Mouse (Mus musculus): ENCODE results near the gene Ncor2. TPM values are rescaled to one million over a fixed set of nuclear protein-coding genes. Genes with fewer than 3 reads are reported as not detected.

Ncor2 gene
- polyA plus RNA-seq, 1 experiment from 2014 or later = 17.0 TPM

DNA sequence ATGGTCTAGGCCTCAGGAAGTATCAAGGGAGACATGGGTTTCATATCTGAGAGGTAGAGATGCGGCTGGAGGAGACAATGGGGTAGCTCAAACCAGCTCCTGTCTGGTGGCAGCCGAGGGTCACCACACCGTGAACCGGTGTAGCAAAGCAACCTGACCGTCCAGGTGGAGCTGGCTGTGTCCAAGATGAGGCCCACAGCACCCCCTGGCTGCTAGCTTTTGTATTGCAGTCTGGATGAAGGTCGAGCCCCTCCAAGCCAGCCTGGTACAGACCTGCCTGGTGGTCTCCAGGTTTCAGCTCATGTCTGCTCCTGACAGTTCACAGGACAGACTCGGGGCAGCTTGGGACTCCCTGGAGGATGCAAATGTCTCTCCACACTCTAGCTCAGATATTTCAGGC is 164.5 kb downstream of the Ncor2 start:
- Histone ChIP-seq H3K4me2 (no peak overlapping the region), H3K9me3 (replicated peaks) (no peaks in the 10 kb centered on the region), H3K4me3 (no peak overlapping the region), H3K4me1 (replicated peaks) (peaks cover 6% of the 10 kb centered on the region; the same call in 1 of the 2 replicates), H3K9ac (no peak overlapping the region), H3K27ac (ENCODE audit: poor library complexity, severe bottlenecking) (no peak overlapping the region), H3K36me3 (peaks cover 59% of the 10 kb centered on the region), H3K27me3 (replicated peaks) (no peaks in the 10 kb centered on the region)
- no peak for ATAC-seq (ENCODE audit: insufficient number of reproducible peaks, low FRiP score)
- WGBS = 52% methylated on average over 7 of the region's 7 CpGs

GRCm38 (mm10) chr5:125011628-125012027 is 167.4 kb downstream of the Ncor2 start:
- H3K36me3 ChIP-seq = peaks cover 33% of the 10 kb centered on the region
- 89% methylated on average over 8 of the region's 8 CpGs for WGBS
- H3K27ac ChIP-seq (ENCODE audit: poor library complexity, severe bottlenecking) = no peak overlapping the region
- no peak overlapping the region for H3K4me2 ChIP-seq
- no peak overlapping the region for H3K4me3 ChIP-seq
- H3K27me3 ChIP-seq (replicated peaks) = no peaks in the 10 kb centered on the region
- peaks cover 10% of the 10 kb centered on the region for H3K4me1 ChIP-seq (replicated peaks)
- no peak overlapping the region for H3K9ac ChIP-seq
- H3K9me3 ChIP-seq (replicated peaks) = no peaks in the 10 kb centered on the region
- ATAC-seq (ENCODE audit: insufficient number of reproducible peaks, low FRiP score) = no peak

- Histone ChIP-seq H3K36me3 (peaks cover 28% of the 10 kb centered on the region), H3K4me1 (replicated peaks) (peaks cover 15% of the 10 kb centered on the region), H3K9ac (no peak overlapping the region), H3K4me3 (no peak overlapping the region), H3K9me3 (replicated peaks) (no peaks in the 10 kb centered on the region), H3K27ac (ENCODE audit: poor library complexity, severe bottlenecking) (no peak overlapping the region), H3K4me2 (no peak overlapping the region), H3K27me3 (replicated peaks) (no peaks in the 10 kb centered on the region)
- 89% methylated on average over 24 of the region's 24 CpGs for WGBS
- no peak for ATAC-seq (ENCODE audit: insufficient number of reproducible peaks, low FRiP score)
Observed at GRCm38 (mm10) chr5:125011166-125011565, 167.9 kb downstream of the Ncor2 start.

DNA sequence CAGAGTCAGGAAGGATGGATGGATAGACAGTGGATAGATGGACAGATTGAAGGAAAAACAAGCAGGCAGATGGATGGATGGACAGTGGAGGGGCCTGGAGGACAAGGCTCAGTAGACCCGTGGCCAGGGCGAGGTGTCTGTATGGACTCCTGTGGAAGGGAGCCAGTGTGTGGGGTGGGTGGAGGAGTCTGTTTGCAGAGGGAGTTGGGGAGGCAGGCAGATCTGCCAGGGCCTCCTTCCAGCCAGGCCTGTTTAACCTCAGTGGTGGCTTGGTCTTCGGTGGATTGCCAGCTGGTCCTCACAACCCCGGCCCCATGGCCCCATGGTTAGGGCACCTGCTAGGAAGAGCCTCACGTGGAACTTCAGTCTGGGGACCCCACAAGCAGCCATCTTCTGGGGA is 172.1 kb downstream of the Ncor2 start:
- peaks cover 40% of the 10 kb centered on the region for H3K4me1 ChIP-seq (replicated peaks)
- no peak overlapping the region for H3K9ac ChIP-seq
- no peak overlapping the region for H3K4me3 ChIP-seq
- H3K4me2 ChIP-seq = no peak overlapping the region
- ATAC-seq (ENCODE audit: insufficient number of reproducible peaks, low FRiP score) = no peak
- H3K27ac ChIP-seq (ENCODE audit: poor library complexity, severe bottlenecking) = no peak overlapping the region
- WGBS = 62% methylated on average over 5 of the region's 5 CpGs
- peaks cover 14% of the 10 kb centered on the region; the same call in 1 of the 2 replicates for H3K36me3 ChIP-seq
- H3K9me3 ChIP-seq (replicated peaks) = no peaks in the 10 kb centered on the region
- H3K27me3 ChIP-seq (replicated peaks) = peaks cover 35% of the 10 kb centered on the region

GRCm38 (mm10) chr5:125005871-125006652 is 173.0 kb downstream of the Ncor2 start:
- no peak overlapping the region for H3K9ac ChIP-seq
- peaks cover 36% of the 10 kb centered on the region for H3K27me3 ChIP-seq (replicated peaks)
- ATAC-seq (ENCODE audit: insufficient number of reproducible peaks, low FRiP score) = peak; percentile 57
- peak overlapping the region; percentile 5; the same call in 1 of the 2 replicates for H3K4me2 ChIP-seq
- H3K4me3 ChIP-seq = no peak overlapping the region
- peaks cover 7% of the 10 kb centered on the region; the same call in 1 of the 2 replicates for H3K36me3 ChIP-seq
- peaks cover 40% of the 10 kb centered on the region for H3K4me1 ChIP-seq (replicated peaks)
- no peak overlapping the region for H3K27ac ChIP-seq (ENCODE audit: poor library complexity, severe bottlenecking)
- 37% methylated on average over 9 of the region's 9 CpGs for WGBS
- no peaks in the 10 kb centered on the region; the same call in 1 of the 2 replicates for H3K9me3 ChIP-seq (replicated peaks)

DNA sequence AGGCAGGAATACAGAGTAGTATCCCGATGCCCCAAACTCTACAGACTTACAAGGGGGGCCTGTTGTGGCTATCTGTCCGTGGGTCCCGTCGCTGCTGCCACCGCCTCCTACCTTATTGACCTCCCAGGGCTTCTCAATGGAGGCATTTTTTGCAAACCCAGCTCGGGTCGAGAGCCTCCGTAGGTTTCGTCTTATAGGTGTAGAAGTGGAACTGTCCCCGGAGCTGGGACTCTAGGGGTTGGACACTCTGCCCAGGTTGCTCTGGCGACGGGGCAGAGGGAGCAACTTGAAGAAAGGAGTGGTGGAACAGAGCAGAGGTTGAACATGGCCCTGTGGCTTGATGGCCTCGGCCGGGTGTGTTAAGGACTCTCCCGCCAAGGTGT is 175.2 kb downstream of the Ncor2 start:
- Histone ChIP-seq H3K9ac (peak overlapping the region; percentile 66), H3K4me2 (peak overlapping the region; percentile 76), H3K36me3 (no peaks in the 10 kb centered on the region), H3K4me3 (peak overlapping the region; percentile 43), H3K27ac (ENCODE audit: poor library complexity, severe bottlenecking) (no peak overlapping the region), H3K4me1 (replicated peaks) (peaks cover 37% of the 10 kb centered on the region), H3K27me3 (replicated peaks) (peaks cover 36% of the 10 kb centered on the region), H3K9me3 (replicated peaks) (no peaks in the 10 kb centered on the region; the same call in 1 of the 2 replicates)
- 10% methylated on average over 15 of the region's 15 CpGs for WGBS
- ATAC-seq (ENCODE audit: insufficient number of reproducible peaks, low FRiP score) = no peak

DNA sequence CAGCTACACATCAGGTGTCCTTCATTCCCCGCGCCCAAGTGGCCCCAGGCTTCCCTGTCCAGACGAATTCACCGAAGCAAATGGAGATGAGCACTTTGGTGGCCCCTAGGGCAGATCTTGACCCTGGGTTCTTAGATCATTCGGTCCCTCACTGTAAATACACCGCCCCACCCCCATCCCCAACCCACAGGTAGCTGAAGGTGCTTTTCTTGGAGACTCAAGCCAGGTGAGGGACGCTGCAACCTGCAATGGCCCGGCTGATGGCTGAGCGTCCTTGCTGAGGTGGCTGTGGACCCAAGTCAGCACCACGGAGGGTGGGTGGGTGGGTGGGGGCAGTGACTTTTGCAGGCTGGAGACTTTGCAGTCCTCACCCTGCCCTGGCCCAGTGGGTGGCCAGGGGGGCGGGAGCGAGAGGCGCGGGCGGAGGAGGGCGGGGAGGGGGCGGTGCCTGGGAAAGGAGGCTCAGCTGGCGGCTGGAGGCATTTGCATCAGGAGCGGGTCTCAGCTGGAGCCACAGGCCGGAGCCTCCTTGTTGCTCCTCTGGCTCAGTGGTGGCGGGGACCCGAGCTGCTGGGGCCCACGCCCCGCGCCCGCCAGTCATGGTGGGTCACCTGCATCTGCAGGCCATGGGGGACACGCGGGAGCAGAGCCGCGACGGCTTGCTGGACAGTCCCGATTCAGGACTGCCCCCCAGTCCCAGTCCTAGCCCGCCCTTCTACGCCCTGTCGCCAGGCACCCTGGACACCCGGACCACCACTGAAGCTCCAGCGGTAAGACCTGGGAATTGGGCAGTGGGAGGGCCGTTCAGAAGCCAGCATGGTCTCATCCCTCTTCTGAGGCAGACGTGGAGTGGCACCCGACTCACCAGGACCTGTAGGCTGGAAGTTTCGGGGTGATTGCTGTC is 175.8 kb downstream of the Ncor2 start, which contains the start of gene Rflna:
Gene Rflna (plus strand): TSS at position 253 of the 904 bp plus-strand sequence.
- Histone ChIP-seq H3K27ac (ENCODE audit: poor library complexity, severe bottlenecking) (no peak within 1 kb of the TSS), H3K27me3 (replicated peaks) (peaks cover 36% of the 10 kb centered on the region), H3K9me3 (replicated peaks) (no peaks in the 10 kb centered on the region; the same call in 1 of the 2 replicates), H3K4me1 (replicated peaks) (peaks cover 37% of the 10 kb centered on the region), H3K36me3 (no peaks in the 10 kb centered on the region), H3K9ac (peak within 1 kb of the TSS; percentile 66), H3K4me2 (peak within 1 kb of the TSS; percentile 76), H3K4me3 (peak within 1 kb of the TSS; percentile 43)
- WGBS = 3% methylated on average over 37 of the region's 41 CpGs
- ATAC-seq (ENCODE audit: insufficient number of reproducible peaks, low FRiP score) = peak; percentile 58; the same call in 1 of the 2 replicates

DNA sequence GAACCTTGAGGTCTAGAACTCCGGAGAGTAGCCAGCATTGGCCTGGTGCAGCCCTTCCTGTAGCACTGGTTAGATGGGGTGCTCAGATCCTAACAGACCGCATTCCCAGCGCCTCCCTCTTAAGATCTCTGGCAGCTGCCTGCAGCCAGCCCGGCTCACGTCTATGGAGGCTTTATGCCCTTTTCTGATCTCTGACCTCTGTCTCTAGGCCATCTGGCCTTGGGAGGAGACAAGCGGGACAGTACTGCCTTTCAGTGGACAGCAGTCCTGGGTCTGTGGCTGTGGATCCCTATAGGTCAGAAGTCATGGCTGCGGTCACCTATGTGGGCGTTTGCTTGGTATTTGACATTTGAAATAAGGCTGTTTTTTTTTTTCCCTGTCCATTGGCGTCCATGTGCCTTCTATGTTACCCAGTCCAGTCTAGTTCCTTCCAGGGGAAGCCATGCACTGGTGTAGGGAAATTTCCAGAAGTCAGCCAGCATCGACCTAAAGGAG is 178.2 kb downstream of the Ncor2 start:
- no peaks in the 10 kb centered on the region for H3K36me3 ChIP-seq
- H3K27ac ChIP-seq (ENCODE audit: poor library complexity, severe bottlenecking) = no peak overlapping the region
- 73% methylated on average over 10 of the region's 10 CpGs for WGBS
- no peak overlapping the region for H3K4me2 ChIP-seq
- ATAC-seq (ENCODE audit: insufficient number of reproducible peaks, low FRiP score) = no peak
- H3K27me3 ChIP-seq (replicated peaks) = peaks cover 36% of the 10 kb centered on the region
- H3K4me3 ChIP-seq = no peak overlapping the region
- H3K9ac ChIP-seq = no peak overlapping the region
- no peaks in the 10 kb centered on the region; the same call in 1 of the 2 replicates for H3K9me3 ChIP-seq (replicated peaks)
- H3K4me1 ChIP-seq (replicated peaks) = peaks cover 24% of the 10 kb centered on the region

DNA sequence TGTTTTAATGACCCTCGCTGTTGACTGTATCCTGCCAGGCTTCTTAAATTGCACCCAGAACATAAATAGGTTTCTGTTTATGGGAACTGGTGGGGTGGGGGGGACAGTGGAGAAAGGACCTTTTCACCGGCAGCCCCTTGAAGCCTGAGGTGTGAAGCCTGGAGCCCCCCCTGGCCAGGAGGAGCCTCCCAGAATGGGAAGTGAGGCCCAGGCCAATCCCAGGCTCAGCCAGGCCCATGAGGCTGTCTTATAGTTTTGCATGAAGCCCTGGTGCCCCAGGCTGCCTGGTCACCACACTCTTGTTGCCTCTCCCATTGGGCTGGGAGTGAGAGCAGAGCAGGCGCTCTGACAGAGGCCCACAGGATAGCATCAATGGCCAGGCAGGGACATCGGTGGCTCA is 181.1 kb downstream of the Ncor2 start:
- no peaks in the 10 kb centered on the region; the same call in 1 of the 2 replicates for H3K9me3 ChIP-seq (replicated peaks)
- no peak overlapping the region for H3K4me2 ChIP-seq
- H3K4me1 ChIP-seq (replicated peaks) = peaks cover 7% of the 10 kb centered on the region
- no peak for ATAC-seq (ENCODE audit: insufficient number of reproducible peaks, low FRiP score)
- H3K27ac ChIP-seq (ENCODE audit: poor library complexity, severe bottlenecking) = no peak overlapping the region
- H3K9ac ChIP-seq = no peak overlapping the region
- WGBS = 81% methylated on average over 4 of the region's 4 CpGs
- peaks cover 17% of the 10 kb centered on the region for H3K27me3 ChIP-seq (replicated peaks)
- H3K36me3 ChIP-seq = no peaks in the 10 kb centered on the region
- no peak overlapping the region for H3K4me3 ChIP-seq

DNA sequence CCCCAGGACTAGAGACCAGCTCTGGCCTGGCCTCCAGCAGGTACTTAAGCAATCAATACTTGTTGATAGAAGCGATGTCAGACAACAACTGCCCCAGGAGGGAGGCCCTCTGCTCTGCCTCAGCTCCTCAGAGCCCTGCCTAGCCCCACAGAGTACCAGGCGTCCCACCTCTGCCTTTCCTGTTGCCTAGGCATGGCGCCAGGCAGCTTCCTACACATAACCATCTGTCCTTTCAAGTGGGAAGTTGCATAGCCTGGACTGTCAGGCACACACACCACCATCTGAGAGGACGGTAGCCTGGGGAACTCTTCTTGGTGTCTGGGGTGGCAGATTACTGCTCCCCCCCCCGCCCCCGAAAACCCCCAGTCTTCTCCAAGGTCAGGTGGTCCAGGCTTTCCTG is 182.2 kb downstream of the Ncor2 start:
- Histone ChIP-seq H3K9ac (no peak overlapping the region), H3K27me3 (replicated peaks) (peaks cover 6% of the 10 kb centered on the region; the same call in 1 of the 2 replicates), H3K4me2 (no peak overlapping the region), H3K36me3 (no peaks in the 10 kb centered on the region), H3K4me1 (replicated peaks) (peaks cover 10% of the 10 kb centered on the region; the same call in 1 of the 2 replicates), H3K27ac (ENCODE audit: poor library complexity, severe bottlenecking) (no peak overlapping the region), H3K4me3 (no peak overlapping the region), H3K9me3 (replicated peaks) (no peaks in the 10 kb centered on the region; the same call in 1 of the 2 replicates)
- WGBS = 62% methylated on average over 6 of the region's 6 CpGs
- no peak for ATAC-seq (ENCODE audit: insufficient number of reproducible peaks, low FRiP score)

DNA sequence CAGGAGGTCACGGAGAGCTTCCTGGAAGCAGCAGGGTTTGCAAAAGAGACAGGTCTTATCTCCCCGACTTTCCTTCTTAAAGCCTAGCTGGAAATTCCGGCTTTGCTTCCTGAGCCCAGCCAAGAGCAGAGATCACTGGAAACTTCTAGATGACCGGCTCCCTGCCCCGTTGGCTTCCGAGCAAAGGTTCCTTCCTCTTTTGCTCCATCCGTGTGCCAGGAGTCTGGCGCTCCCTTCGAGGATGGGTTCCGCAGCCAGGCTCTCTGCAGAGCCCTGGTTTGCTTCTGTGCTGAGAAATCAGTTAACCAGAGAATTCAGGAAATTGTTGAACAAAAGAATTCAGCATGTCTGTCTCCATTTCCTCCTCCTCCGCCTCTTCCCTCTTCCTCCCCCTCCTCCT is 186.1 kb downstream of the Ncor2 start:
- ATAC-seq (ENCODE audit: insufficient number of reproducible peaks, low FRiP score) = peak; percentile 23; the same call in 1 of the 2 replicates
- H3K27me3 ChIP-seq (replicated peaks) = 0 out of 2 replicates have a peak, but pooled peaks cover 6% of the 10 kb centered on the region

More for the DNA sequence above, 186.1 kb downstream of the Ncor2 start:
- Histone ChIP-seq H3K4me3 (no peak overlapping the region), H3K9me3 (replicated peaks) (no peaks in the 10 kb centered on the region), H3K9ac (no peak overlapping the region), H3K36me3 (no peaks in the 10 kb centered on the region), H3K4me2 (no peak overlapping the region), H3K27ac (ENCODE audit: poor library complexity, severe bottlenecking) (peak overlapping the region; percentile 42), H3K4me1 (replicated peaks) (peaks cover 18% of the 10 kb centered on the region)
- WGBS = 46% methylated on average over 11 of the region's 11 CpGs
